Mouse (Mus musculus) hindbrain, embryonic 15.5 days (tissue): ENCODE measurements around the gene Hist1h1c. TPM values are rescaled to one million over a fixed set of nuclear protein-coding genes. Genes with fewer than 3 reads are reported as not detected.
A peak's percentile ranks its signal among the peaks of the same experiment; 100 is the strongest.

Source experiments
- ATAC-seq: fragments of 200-750 bp; cut with Nextera tagmentation; 2 replicates; pipeline ENCODE4 v1.8.0; 2017; ENCODE audit warnings: low read depth, moderate number of reproducible peaks, moderate TSS enrichment; ENCODE audit not compliant: low FRiP score
- H3K27ac ChIP-seq: fragments of 300-500 bp; sonication (generic); replicated peaks from 2 replicates; pipeline ENCODE4 v1.5.1; 2015; ENCODE audit warnings: mild to moderate bottlenecking, inconsistent platforms
- H3K27me3 ChIP-seq: fragments of 300-500 bp; sonication (generic); 2 replicates; pipeline ENCODE4 v1.6.1; 2015; ENCODE audit warnings: control low read depth, inconsistent platforms
- H3K36me3 ChIP-seq: fragments of 300-500 bp; sonication (generic); 2 replicates; pipeline ENCODE4 v1.6.1; 2015; ENCODE audit warnings: control low read depth, inconsistent platforms
- H3K4me1 ChIP-seq: fragments of 300-500 bp; sonication (generic); replicated peaks from 2 replicates; pipeline ENCODE4 v1.6.1; 2015; ENCODE audit warnings: control low read depth, inconsistent platforms
- H3K4me2 ChIP-seq: fragments of 300-500 bp; sonication (generic); 2 replicates; pipeline ENCODE4 v1.6.1; 2015; ENCODE audit warnings: moderate library complexity, mild to moderate bottlenecking, inconsistent platforms
- H3K4me3 ChIP-seq: fragments of 300-500 bp; sonication (generic); 2 replicates; pipeline ENCODE4 v1.5.1; 2015; ENCODE audit warnings: mild to moderate bottlenecking, inconsistent platforms
- H3K9ac ChIP-seq: fragments of 300-500 bp; sonication (generic); 2 replicates; pipeline ENCODE4 v1.6.1; 2015; ENCODE audit warnings: inconsistent platforms
- H3K9me3 ChIP-seq: fragments of 300-500 bp; sonication (generic); 2 replicates; pipeline ENCODE4 v1.6.1; 2016; ENCODE audit warnings: control low read depth, inconsistent platforms
- WGBS: fragments of 180-500 bp; shearing (Covaris S2); methylation state at CpG from one replicate; pipeline ENCODE4 v1.1.7; 2015; 5-methylcytosine and 5-hydroxymethylcytosine counted together
- polyA plus RNA-seq: library from polyadenylated mRNA; unstranded; fragments of >200 nt; fragmentation: Nextera tagmentation; extraction: Ambion mirVana; gene quantifications from 2 replicates; pipeline ENCODE4 v1.2.1, GENCODE M21; 2015

The Hist1h1c gene
- polyA plus RNA-seq, 1 experiment from 2014 or later: 7.7 TPM

DNA sequence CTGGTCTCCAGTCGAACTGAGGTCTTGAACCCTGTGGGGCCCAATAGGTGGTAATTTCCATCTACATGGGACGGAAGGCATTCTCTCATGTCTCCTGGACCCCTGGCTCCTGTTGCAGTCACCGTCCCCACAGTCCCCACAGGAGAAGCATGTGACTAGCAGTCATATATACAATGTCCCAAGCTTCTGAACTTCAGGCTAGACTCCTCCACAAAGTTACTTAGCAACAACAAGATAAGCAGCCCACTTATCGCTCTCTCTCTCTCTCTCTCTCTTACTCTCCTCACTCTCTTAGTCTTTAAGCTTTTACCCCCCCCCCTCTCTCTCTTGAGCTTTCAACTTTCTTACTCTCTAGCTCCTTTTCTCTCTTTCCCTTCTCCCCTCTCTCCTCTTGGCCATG is 14.4 kb upstream of the Hist1h1c start:
- no peak overlapping the region for H3K27ac ChIP-seq
- no peak overlapping the region for H3K4me2 ChIP-seq
- H3K27me3 ChIP-seq: no peaks in the 10 kb centered on the region
- 83% methylated on average over 4 of the region's 4 CpGs for WGBS
- H3K4me3 ChIP-seq: no peak overlapping the region
- no peak overlapping the region for H3K9ac ChIP-seq
- no peaks in the 10 kb centered on the region for H3K36me3 ChIP-seq
- H3K9me3 ChIP-seq: no peaks in the 10 kb centered on the region
- ATAC-seq: no peak
- no peaks in the 10 kb centered on the region for H3K4me1 ChIP-seq

DNA sequence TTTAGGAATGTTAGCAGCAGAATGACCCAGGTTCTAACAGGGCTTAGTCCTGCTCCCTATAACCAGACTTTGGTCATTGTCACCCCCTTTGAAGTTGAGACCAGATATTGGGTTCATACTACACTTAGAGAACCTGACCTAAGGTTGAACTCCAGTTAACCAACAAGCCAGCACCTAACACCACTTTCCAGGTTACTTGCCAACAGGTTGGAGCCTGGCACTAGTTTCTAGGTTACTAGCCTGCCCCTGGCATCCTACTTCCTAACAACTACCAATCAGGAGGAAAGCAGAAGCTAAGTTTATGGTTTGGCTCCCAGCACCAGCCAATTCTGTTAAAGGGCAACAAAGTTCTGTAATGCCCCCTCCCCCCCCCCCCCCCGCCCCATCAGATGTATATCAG is 13.4 kb upstream of the Hist1h1c start:
- WGBS: 40% methylated on average over 1 of the region's 1 CpGs
- no peak overlapping the region for H3K4me2 ChIP-seq
- H3K4me1 ChIP-seq: no peaks in the 10 kb centered on the region
- no peak for ATAC-seq
- H3K36me3 ChIP-seq: no peaks in the 10 kb centered on the region
- H3K27me3 ChIP-seq: no peaks in the 10 kb centered on the region
- H3K27ac ChIP-seq: no peak overlapping the region
- H3K4me3 ChIP-seq: no peak overlapping the region
- no peaks in the 10 kb centered on the region for H3K9me3 ChIP-seq
- no peak overlapping the region for H3K9ac ChIP-seq

DNA sequence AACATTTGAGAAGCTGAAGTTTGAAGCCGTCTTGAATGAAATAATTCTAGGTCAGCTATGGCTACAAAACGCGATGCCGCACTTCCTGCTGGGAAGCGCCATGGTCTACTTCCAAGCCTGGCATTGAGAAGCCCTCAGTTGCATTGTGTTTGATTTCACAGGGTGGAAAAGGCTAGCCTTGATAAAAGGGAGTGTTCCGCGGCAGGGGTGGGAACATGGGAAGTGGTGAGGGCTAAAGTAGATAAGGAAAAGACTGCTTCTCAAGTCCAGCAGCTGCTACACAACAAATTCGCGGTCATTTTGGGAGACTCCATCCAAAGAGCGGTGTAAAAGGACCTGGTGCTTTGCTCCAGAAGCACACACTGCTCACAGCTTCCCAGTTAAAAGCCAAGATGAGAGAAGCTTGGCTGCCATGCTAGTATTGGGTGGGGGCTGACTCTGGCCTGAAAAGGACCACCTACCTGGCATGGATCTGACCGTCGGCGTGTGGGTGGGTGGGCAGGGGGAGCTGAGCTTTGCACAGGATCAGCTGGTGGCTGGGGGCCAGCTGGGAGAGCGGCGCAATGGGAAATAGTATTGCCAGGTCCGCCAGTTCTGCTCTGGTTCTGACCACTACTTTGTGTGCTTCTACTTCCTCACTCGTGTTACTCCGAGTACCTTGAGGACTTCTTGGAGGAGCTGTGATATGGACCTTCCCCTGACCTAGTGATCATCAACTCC is 10.0 kb upstream of the Hist1h1c start:
- no peaks in the 10 kb centered on the region for H3K27me3 ChIP-seq
- H3K36me3 ChIP-seq: no peaks in the 10 kb centered on the region
- no peak for ATAC-seq
- H3K9ac ChIP-seq: no peak overlapping the region
- WGBS: 84% methylated on average over 18 of the region's 18 CpGs
- H3K4me3 ChIP-seq: no peak overlapping the region
- no peak overlapping the region for H3K27ac ChIP-seq
- H3K4me2 ChIP-seq: no peak overlapping the region
- H3K4me1 ChIP-seq: no peaks in the 10 kb centered on the region
- no peaks in the 10 kb centered on the region for H3K9me3 ChIP-seq

DNA sequence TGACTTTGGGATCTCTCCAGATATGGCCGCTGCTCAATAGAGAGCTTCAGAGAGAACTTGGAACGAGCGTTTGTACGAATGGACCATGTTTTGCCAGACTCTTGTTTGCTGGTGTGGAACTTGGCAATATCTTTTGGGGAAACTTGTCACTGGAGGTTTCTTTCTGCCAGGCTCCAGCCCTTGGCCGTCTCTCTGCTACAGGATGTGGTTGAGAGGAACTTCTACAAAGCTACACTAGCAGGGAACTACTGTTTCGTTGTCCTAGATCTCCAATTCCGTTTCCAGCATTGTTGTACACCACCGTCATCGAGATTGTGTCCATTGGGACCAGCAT is 9.4 kb upstream of the Hist1h1c start:
- 92% methylated on average over 9 of the region's 9 CpGs for WGBS
- H3K4me3 ChIP-seq: no peak overlapping the region
- no peak for ATAC-seq
- no peak overlapping the region for H3K4me2 ChIP-seq
- no peaks in the 10 kb centered on the region for H3K27me3 ChIP-seq
- no peaks in the 10 kb centered on the region for H3K36me3 ChIP-seq
- no peaks in the 10 kb centered on the region for H3K4me1 ChIP-seq
- no peak overlapping the region for H3K27ac ChIP-seq
- no peak overlapping the region for H3K9ac ChIP-seq
- no peaks in the 10 kb centered on the region for H3K9me3 ChIP-seq

DNA sequence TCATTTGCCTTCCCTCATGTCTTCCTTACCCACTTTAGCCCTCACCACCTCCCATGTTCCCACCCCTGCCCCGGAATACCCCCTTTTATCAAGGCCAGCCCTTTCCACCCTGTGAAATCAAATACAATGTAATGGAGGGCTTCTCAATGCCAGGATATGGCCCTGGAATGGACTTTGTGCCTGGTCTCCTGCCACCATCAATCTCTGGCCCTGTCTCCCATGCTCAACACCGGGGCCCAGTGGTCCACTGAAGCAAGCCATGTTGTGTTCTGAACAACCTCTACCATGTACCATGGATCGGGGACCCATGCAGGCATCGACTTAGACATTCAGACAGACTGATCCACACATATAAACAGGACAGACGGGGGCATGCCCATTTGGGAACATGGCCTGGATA is 8.9 kb upstream of the Hist1h1c start:
- Histone ChIP-seq H3K27ac (no peak overlapping the region), H3K4me3 (no peak overlapping the region), H3K36me3 (no peaks in the 10 kb centered on the region), H3K9ac (no peak overlapping the region), H3K4me1 (no peaks in the 10 kb centered on the region), H3K27me3 (no peaks in the 10 kb centered on the region), H3K4me2 (no peak overlapping the region), H3K9me3 (no peaks in the 10 kb centered on the region)
- ATAC-seq: no peak
- 93% methylated on average over 5 of the region's 5 CpGs for WGBS

DNA sequence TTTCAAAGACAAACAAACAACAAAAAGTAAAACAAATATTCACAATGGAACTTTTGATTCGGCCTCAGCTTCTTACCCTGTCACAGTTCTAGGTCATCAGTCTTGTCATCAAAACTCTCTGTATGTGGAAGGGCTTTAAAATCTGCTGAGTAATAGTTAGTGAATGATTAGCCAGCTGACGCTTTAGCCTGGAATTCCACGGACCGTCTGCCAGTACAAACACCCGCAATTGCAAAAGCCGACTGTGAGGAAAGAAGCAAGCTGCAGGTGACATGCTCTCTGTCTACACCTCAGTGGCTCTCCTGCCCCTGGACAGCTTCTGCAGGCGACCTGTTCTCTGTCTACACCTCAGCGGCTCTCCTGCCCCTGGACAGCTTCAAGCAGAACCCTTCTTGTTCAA is 8.1 kb upstream of the Hist1h1c start:
- H3K4me3 ChIP-seq: no peak overlapping the region
- no peaks in the 10 kb centered on the region for H3K9me3 ChIP-seq
- ATAC-seq: no peak
- no peaks in the 10 kb centered on the region for H3K36me3 ChIP-seq
- H3K4me1 ChIP-seq: no peaks in the 10 kb centered on the region
- no peak overlapping the region for H3K9ac ChIP-seq
- no peak overlapping the region for H3K4me2 ChIP-seq
- H3K27me3 ChIP-seq: no peaks in the 10 kb centered on the region
- 35% methylated on average over 8 of the region's 8 CpGs for WGBS
- H3K27ac ChIP-seq: no peak overlapping the region

DNA sequence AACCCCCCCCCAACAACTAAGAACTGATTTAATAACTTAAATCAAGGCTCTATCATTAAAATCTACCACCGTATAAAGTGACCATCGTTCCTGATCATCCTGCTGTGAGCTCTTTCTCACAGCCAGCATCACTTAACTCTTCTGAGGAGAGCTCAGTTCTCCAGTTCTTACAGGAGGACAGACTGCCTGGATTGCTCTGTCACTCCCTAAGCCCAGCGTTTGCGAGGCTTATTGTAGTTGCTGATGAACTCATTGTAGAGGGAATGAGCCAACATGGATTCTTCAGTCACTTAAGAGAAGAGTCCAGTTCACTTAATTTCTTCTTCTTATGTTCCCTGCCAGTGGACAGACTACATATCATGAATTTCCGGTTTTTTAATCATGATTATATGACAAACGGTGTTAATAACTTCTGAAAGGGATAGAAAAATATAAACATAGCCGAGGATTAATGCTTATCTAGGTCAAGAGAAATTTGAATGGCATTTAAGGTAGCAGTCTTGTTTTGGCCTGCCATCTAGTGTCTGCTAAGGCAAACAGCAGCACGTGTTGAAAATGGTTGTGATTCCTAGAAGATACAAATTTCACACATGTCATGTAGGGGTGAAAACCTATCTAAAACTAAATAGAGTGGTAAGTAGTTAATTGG is 6.3 kb upstream of the Hist1h1c start:
- no peak for ATAC-seq
- H3K4me1 ChIP-seq: no peaks in the 10 kb centered on the region
- no peaks in the 10 kb centered on the region for H3K36me3 ChIP-seq
- no peak overlapping the region for H3K4me2 ChIP-seq
- H3K9me3 ChIP-seq: no peaks in the 10 kb centered on the region
- WGBS: 22% methylated on average over 8 of the region's 8 CpGs
- no peak overlapping the region for H3K4me3 ChIP-seq
- H3K27ac ChIP-seq: no peak overlapping the region
- no peaks in the 10 kb centered on the region for H3K27me3 ChIP-seq
- H3K9ac ChIP-seq: no peak overlapping the region

DNA sequence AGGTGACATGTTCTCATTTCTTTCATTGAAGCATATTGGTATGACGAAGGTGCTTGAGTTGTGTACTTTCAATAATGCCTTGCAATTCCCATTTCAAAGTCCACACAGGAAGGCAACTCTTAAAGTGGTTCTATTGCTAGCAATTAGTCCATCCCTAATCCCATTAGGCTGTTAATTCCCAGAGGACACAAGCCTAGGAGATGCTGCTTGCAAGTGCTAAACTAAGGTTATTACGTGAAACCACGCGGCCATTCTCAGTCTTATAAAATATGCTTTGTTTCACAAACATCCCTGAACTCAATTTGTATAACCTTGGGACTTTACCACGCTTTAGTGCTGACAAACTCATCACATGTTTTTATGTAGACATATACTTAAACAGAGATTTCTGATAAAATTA is 1.5 kb upstream of the Hist1h1c start:
- Histone ChIP-seq H3K4me2 (no peak overlapping the region), H3K9ac (no peak overlapping the region), H3K27me3 (no peaks in the 10 kb centered on the region), H3K27ac (no peak overlapping the region), H3K4me3 (no peak overlapping the region), H3K4me1 (peaks cover 23% of the 10 kb centered on the region), H3K36me3 (no peaks in the 10 kb centered on the region), H3K9me3 (no peaks in the 10 kb centered on the region)
- no peak for ATAC-seq
- 91% methylated on average over 5 of the region's 5 CpGs for WGBS

DNA sequence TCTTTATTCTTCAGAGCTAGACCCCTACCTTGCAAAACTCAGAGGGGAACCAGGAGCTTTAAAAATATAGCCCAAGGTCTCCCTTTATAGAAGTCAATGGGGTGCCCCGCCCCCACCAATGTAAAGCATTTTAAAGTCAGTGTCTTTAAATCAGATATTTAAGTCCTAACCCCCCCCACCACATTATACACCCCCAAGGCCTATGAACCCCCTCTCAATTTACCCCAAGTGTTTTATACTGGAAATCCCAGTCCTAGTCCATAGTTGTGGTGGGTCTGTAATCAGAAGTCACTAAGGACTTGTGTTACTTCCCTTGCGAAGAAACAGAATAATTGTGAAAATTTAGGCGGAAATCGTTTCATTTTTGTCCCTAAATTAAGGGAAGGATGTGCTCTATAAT is 567 bp upstream of the Hist1h1c start:
- Histone ChIP-seq H3K4me3 (peak overlapping the region; percentile 58), H3K4me2 (peak overlapping the region; percentile 100), H3K36me3 (no peaks in the 10 kb centered on the region), H3K9me3 (no peaks in the 10 kb centered on the region), H3K27me3 (no peaks in the 10 kb centered on the region), H3K9ac (peak overlapping the region; percentile 62; the same call in 1 of the 2 replicates), H3K27ac (peak overlapping the region; percentile 89), H3K4me1 (peaks cover 23% of the 10 kb centered on the region)
- ATAC-seq: no peak
- 22% methylated on average over 4 of the region's 4 CpGs for WGBS

DNA sequence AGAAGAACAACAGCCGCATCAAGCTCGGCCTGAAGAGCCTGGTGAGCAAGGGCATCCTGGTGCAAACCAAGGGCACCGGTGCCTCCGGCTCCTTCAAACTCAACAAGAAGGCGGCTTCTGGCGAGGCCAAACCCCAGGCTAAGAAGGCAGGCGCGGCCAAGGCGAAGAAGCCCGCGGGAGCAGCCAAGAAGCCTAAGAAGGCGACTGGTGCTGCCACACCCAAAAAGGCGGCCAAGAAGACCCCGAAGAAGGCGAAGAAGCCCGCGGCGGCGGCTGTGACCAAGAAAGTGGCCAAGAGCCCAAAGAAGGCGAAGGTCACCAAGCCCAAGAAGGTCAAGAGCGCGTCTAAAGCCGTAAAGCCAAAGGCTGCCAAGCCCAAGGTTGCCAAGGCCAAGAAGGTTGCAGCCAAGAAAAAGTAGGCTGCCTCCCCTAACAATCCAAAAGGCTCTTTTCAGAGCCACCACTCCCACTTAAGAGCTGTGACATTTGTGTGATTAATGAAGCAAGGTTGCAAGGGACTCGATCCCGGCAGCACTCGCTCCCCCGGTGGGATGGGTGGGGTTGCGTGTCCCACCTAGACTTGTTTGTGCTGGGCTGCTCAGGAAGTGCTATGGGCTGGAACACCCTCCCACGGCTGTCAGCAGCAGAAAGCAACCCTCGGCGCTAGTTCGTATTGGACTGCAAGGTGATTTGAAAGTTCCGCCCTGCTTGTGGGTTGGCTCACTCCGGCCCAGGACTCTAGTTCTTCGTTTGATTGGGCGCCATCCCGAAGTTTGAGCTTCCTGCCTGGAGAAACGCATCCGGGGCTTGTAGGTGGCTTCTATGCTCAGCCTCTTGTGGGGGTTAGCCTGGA is 687 bp downstream of the Hist1h1c start:
- under 1% methylated on average over 39 of the region's 39 CpGs for WGBS
- Histone ChIP-seq H3K4me1 (peaks cover 23% of the 10 kb centered on the region), H3K9me3 (no peaks in the 10 kb centered on the region), H3K27ac (peak overlapping the region; percentile 89), H3K4me3 (peak overlapping the region; percentile 58), H3K27me3 (no peaks in the 10 kb centered on the region), H3K4me2 (peak overlapping the region; percentile 100), H3K36me3 (no peaks in the 10 kb centered on the region), H3K9ac (peak overlapping the region; percentile 62)
- ATAC-seq: peak; percentile 94

DNA sequence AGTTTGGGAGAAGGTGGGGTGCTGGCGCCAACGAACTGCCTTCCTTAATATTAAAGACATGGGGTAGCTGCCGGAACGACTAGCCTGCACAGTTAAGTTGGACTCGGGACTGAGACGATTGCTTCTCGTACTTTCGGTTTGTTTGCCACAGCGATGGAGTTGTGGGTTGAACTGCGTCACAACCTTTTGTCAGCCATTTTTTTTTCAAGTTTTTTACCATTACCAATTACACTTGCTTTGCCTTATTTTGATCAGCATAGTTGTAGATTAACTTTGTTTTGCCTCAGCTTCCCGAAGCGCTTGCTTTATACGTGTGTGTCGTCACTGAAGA is 1.3 kb downstream of the Hist1h1c start:
- Histone ChIP-seq H3K9me3 (no peaks in the 10 kb centered on the region), H3K9ac (peak overlapping the region; percentile 38), H3K36me3 (no peaks in the 10 kb centered on the region), H3K4me1 (peaks cover 23% of the 10 kb centered on the region), H3K4me3 (peak overlapping the region; percentile 58), H3K4me2 (peak overlapping the region; percentile 100), H3K27ac (peak overlapping the region; percentile 89), H3K27me3 (no peaks in the 10 kb centered on the region)
- 2% methylated on average over 14 of the region's 14 CpGs for WGBS
- no peak for ATAC-seq

DNA sequence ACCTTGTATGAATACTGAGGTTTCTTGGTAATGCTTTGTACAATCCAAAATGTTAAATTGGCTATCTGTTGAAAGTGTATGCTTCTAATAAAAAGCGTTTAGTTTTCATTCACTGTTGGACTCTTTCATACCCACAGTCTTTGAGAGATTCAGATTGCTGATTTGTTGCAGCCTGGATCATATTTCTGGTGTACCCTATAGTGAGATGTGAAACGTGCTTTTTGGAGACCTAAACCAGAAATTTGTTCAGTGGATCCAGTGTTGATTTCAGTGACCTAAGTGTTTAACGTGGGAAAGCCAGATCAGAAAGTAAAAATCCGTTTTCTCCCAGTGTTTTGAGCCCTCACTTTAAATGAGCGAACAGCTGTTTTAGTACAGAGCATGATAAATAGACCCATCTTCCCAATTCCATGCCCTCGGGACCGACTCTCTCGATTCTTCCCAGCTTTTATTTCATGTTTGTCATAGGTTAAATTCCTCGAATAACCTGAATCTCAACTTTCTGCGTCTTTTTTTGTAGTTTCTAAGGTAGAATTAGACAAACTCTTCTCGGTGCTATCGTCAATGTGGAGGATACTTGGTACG is 1.7 kb downstream of the Hist1h1c start:
- Histone ChIP-seq H3K9ac (peak overlapping the region; percentile 38), H3K27ac (peak overlapping the region; percentile 89), H3K27me3 (no peaks in the 10 kb centered on the region), H3K4me1 (peaks cover 23% of the 10 kb centered on the region), H3K36me3 (no peaks in the 10 kb centered on the region), H3K9me3 (no peaks in the 10 kb centered on the region), H3K4me3 (peak overlapping the region; percentile 58), H3K4me2 (peak overlapping the region; percentile 100)
- 34% methylated on average over 13 of the region's 13 CpGs for WGBS
- ATAC-seq: no peak
